Mouse (Mus musculus) heart, embryonic 12.5 days (tissue): ENCODE data around the gene Ncaph. TPM values are rescaled to one million over a fixed set of nuclear protein-coding genes. Genes with fewer than 3 reads are reported as not detected.
"Not testable (repeated sequence)": the region's sequence is repeated elsewhere in the genome, so short reads cannot be mapped to it uniquely, and the experiment has no call there.

Source experiments
- ATAC-seq: fragments of 200-750 bp; cut with Nextera tagmentation; 2 replicates; pipeline ENCODE4 v1.8.0; 2017; ENCODE audit warnings: moderate TSS enrichment, moderate library complexity; ENCODE audit not compliant: insufficient number of reproducible peaks, low FRiP score
- H3K27ac ChIP-seq: fragments of 300-500 bp; sonication (generic); 2 replicates; pipeline ENCODE4 v1.5.1; 2016; ENCODE audit warnings: mild to moderate bottlenecking, moderate library complexity; ENCODE audit not compliant: poor library complexity, severe bottlenecking
- H3K27me3 ChIP-seq: fragments of 300-500 bp; sonication (generic); replicated peaks from 2 replicates; pipeline ENCODE4 v1.6.1; 2016; ENCODE audit warnings: mild to moderate bottlenecking, moderate library complexity
- H3K36me3 ChIP-seq: fragments of 300-500 bp; sonication (generic); 2 replicates; pipeline ENCODE4 v1.6.1; 2016; ENCODE audit warnings: mild to moderate bottlenecking, moderate library complexity
- H3K4me1 ChIP-seq: fragments of 300-500 bp; sonication (generic); replicated peaks from 2 replicates; pipeline ENCODE4 v1.6.1; 2016; ENCODE audit warnings: mild to moderate bottlenecking
- H3K4me2 ChIP-seq: fragments of 300-500 bp; sonication (generic); 2 replicates; pipeline ENCODE4 v1.6.1; 2016; ENCODE audit warnings: mild to moderate bottlenecking, moderate library complexity
- H3K4me3 ChIP-seq: fragments of 300-500 bp; sonication (generic); 2 replicates; pipeline ENCODE4 v1.5.1; 2016; ENCODE audit warnings: mild to moderate bottlenecking
- H3K9ac ChIP-seq: fragments of 300-500 bp; sonication (generic); 2 replicates; pipeline ENCODE4 v1.6.1; 2016; ENCODE audit warnings: mild to moderate bottlenecking, moderate library complexity
- H3K9me3 ChIP-seq: fragments of 300-500 bp; sonication (generic); replicated peaks from 2 replicates; pipeline ENCODE4 v1.6.1; 2016; ENCODE audit warnings: mild to moderate bottlenecking, moderate library complexity
- WGBS: fragments of 180-500 bp; shearing (Covaris S2); methylation state at CpG from one replicate; pipeline ENCODE4 v1.1.7; 2016; 5-methylcytosine and 5-hydroxymethylcytosine counted together
- polyA plus RNA-seq: library from polyadenylated mRNA; unstranded; fragments of >200 nt; fragmentation: Nextera tagmentation; extraction: Ambion mirVana; gene quantifications from 2 replicates; pipeline ENCODE4 v1.2.1, GENCODE M21; 2016

Ncaph gene
- polyA plus RNA-seq, 1 experiment from 2014 or later: 67.1 TPM

GRCm38 (mm10) chr2:127086235-127086634 is 47.5 kb downstream of the Ncaph start:
- Histone ChIP-seq H3K4me3 (no peak overlapping the region), H3K9me3 (no peaks in the 10 kb centered on the region), H3K9ac (no peak overlapping the region), H3K4me2 (no peak overlapping the region), H3K4me1 (no peaks in the 10 kb centered on the region), H3K36me3 (peaks cover 13% of the 10 kb centered on the region), H3K27me3 (no peaks in the 10 kb centered on the region), H3K27ac (no peak overlapping the region)
- WGBS: 85% methylated on average over 5 of the region's 5 CpGs
- no peak for ATAC-seq

- Histone ChIP-seq H3K9ac (no peak overlapping the region), H3K27ac (no peak overlapping the region), H3K4me1 (no peaks in the 10 kb centered on the region), H3K4me3 (no peak overlapping the region), H3K27me3 (no peaks in the 10 kb centered on the region), H3K4me2 (no peak overlapping the region), H3K36me3 (peaks cover 9% of the 10 kb centered on the region; the same call in 1 of the 2 replicates), H3K9me3 (no peaks in the 10 kb centered on the region)
- 68% methylated on average over 11 of the region's 11 CpGs for WGBS
- ATAC-seq: no peak
Observed at GRCm38 (mm10) chr2:127080591-127081218, 53.0 kb downstream of the Ncaph start.

- Histone ChIP-seq H3K27ac (no peak overlapping the region), H3K27me3 (no peaks in the 10 kb centered on the region), H3K9ac (no peak overlapping the region), H3K4me3 (no peak overlapping the region), H3K4me1 (no peaks in the 10 kb centered on the region), H3K9me3 (no peaks in the 10 kb centered on the region), H3K36me3 (peaks cover 9% of the 10 kb centered on the region; the same call in 1 of the 2 replicates), H3K4me2 (no peak overlapping the region)
- 85% methylated on average over 11 of the region's 11 CpGs for WGBS
- ATAC-seq: no peak
Observed at GRCm38 (mm10) chr2:127079881-127080590, 53.7 kb downstream of the Ncaph start.

- H3K27ac ChIP-seq, H3K9ac ChIP-seq, ATAC-seq, H3K36me3 ChIP-seq, H3K9me3 ChIP-seq, H3K4me3 ChIP-seq, H3K4me1 ChIP-seq, H3K27me3 ChIP-seq, H3K4me2 ChIP-seq: not testable (repeated sequence)
- 66% methylated on average over 2 of the region's 2 CpGs for WGBS
Observed at GRCm38 (mm10) chr2:127079066-127079465, 54.7 kb downstream of the Ncaph start.

GRCm38 (mm10) chr2:127077611-127078010 is 56.1 kb downstream of the Ncaph start:
- no peak overlapping the region for H3K27ac ChIP-seq
- H3K4me1 ChIP-seq: no peaks in the 10 kb centered on the region
- no peak overlapping the region for H3K4me2 ChIP-seq
- no peak overlapping the region for H3K4me3 ChIP-seq
- no peaks in the 10 kb centered on the region for H3K9me3 ChIP-seq
- no peaks in the 10 kb centered on the region for H3K27me3 ChIP-seq
- no peak for ATAC-seq
- H3K36me3 ChIP-seq: peaks cover 9% of the 10 kb centered on the region; the same call in 1 of the 2 replicates
- WGBS: 70% methylated on average over 9 of the region's 9 CpGs
- H3K9ac ChIP-seq: no peak overlapping the region

GRCm38 (mm10) chr2:127074116-127074515 is 59.6 kb downstream of the Ncaph start:
- no peaks in the 10 kb centered on the region for H3K27me3 ChIP-seq
- 92% methylated on average over 2 of the region's 2 CpGs for WGBS

GRCm38 (mm10) chr2:127070879-127071278 is 62.9 kb downstream of the Ncaph start:
- Histone ChIP-seq H3K27me3 (no peaks in the 10 kb centered on the region), H3K4me2 (peak overlapping the region; percentile 81), H3K9ac (peak overlapping the region; percentile 75), H3K27ac (peak overlapping the region; percentile 71), H3K9me3 (no peaks in the 10 kb centered on the region), H3K4me3 (peak overlapping the region; percentile 76), H3K36me3 (peaks cover 11% of the 10 kb centered on the region), H3K4me1 (peaks cover 7% of the 10 kb centered on the region)
- 8% methylated on average over 9 of the region's 9 CpGs for WGBS
- peak; percentile 53 for ATAC-seq

More at GRCm38 (mm10) chr2:127074116-127074515, 59.6 kb downstream of the Ncaph start:
- Histone ChIP-seq H3K9ac (no peak overlapping the region), H3K4me1 (peaks cover 7% of the 10 kb centered on the region), H3K4me3 (no peak overlapping the region), H3K9me3 (no peaks in the 10 kb centered on the region), H3K27ac (no peak overlapping the region), H3K4me2 (no peak overlapping the region), H3K36me3 (no peaks in the 10 kb centered on the region)
- no peak for ATAC-seq

- peak within 1 kb of the TSS; percentile 76 for H3K4me3 ChIP-seq
- peaks cover 7% of the 10 kb centered on the region for H3K4me1 ChIP-seq
- peak within 1 kb of the TSS; percentile 81 for H3K4me2 ChIP-seq
- peak within 1 kb of the TSS; percentile 75 for H3K9ac ChIP-seq
- H3K27me3 ChIP-seq: no peaks in the 10 kb centered on the region
- peak within 1 kb of the TSS; percentile 74 for H3K27ac ChIP-seq
- WGBS: under 1% methylated on average over 32 of the region's 32 CpGs
- peaks cover 14% of the 10 kb centered on the region for H3K36me3 ChIP-seq
- no peaks in the 10 kb centered on the region for H3K9me3 ChIP-seq
- peak; percentile 98 for ATAC-seq
Observed at GRCm38 (mm10) chr2:127070435-127070841, 63.3 kb downstream of the Ncaph start, which contains the start of gene Blvra. Blvra (plus strand) TSS chr2:127070665.

- Histone ChIP-seq H3K9ac (peak overlapping the region; percentile 75), H3K4me2 (peak overlapping the region; percentile 81), H3K9me3 (no peaks in the 10 kb centered on the region), H3K27me3 (no peaks in the 10 kb centered on the region), H3K27ac (peak overlapping the region; percentile 74), H3K4me1 (peaks cover 7% of the 10 kb centered on the region), H3K36me3 (peaks cover 14% of the 10 kb centered on the region), H3K4me3 (peak overlapping the region; percentile 76)
- 15% methylated on average over 11 of the region's 11 CpGs for WGBS
- no peak for ATAC-seq
Observed at GRCm38 (mm10) chr2:127069781-127070434, 63.8 kb downstream of the Ncaph start.

GRCm38 (mm10) chr2:127068806-127069205 is 64.9 kb downstream of the Ncaph start:
- no peak overlapping the region for H3K9ac ChIP-seq
- no peaks in the 10 kb centered on the region for H3K27me3 ChIP-seq
- 73% methylated on average over 7 of the region's 7 CpGs for WGBS
- H3K27ac ChIP-seq: no peak overlapping the region
- no peak overlapping the region for H3K4me2 ChIP-seq
- H3K36me3 ChIP-seq: peaks cover 14% of the 10 kb centered on the region
- ATAC-seq: no peak
- no peak overlapping the region for H3K4me3 ChIP-seq
- H3K4me1 ChIP-seq: peaks cover 7% of the 10 kb centered on the region
- H3K9me3 ChIP-seq: no peaks in the 10 kb centered on the region

GRCm38 (mm10) chr2:127061471-127061870 is 72.3 kb downstream of the Ncaph start:
- 85% methylated on average over 9 of the region's 9 CpGs for WGBS
- Histone ChIP-seq H3K27me3 (no peaks in the 10 kb centered on the region), H3K9ac (no peak overlapping the region), H3K4me2 (no peak overlapping the region), H3K27ac (no peak overlapping the region), H3K36me3 (peaks cover 53% of the 10 kb centered on the region), H3K4me3 (no peak overlapping the region), H3K9me3 (no peaks in the 10 kb centered on the region), H3K4me1 (no peaks in the 10 kb centered on the region)
- ATAC-seq: no peak
